Mouse (Mus musculus): ENCODE measurements at regions not wholly inside any gene's neighbourhood (a gene's known extent, or its start where the extent isn't known, plus 50 kb on each side); places are given as distances from the start of the nearest gene placed in this dataset.

- no peak for TF ChIP-seq POLR2A (IDR thresholded peaks at IDR 0.05; ENCODE audit: insufficient read length, low read depth)
- no peak for TF ChIP-seq TCF12 (IDR thresholded peaks at IDR 0.05; ENCODE audit: insufficient read depth, poor library complexity, severe bottlenecking)
- no peak for TF ChIP-seq USF1 (IDR thresholded peaks at IDR 0.05; ENCODE audit: low read depth)
Observed at GRCm38 (mm10) chr2:123754220-123754619, 335.5 kb upstream of the Sema6d start.

All from myocyte (in vitro differentiated cells).